Mouse (Mus musculus): ENCODE results near the gene Nkiras2. TPM values are rescaled to one million over a fixed set of nuclear protein-coding genes. Genes with fewer than 3 reads are reported as not detected.
"Not testable (repeated sequence)": the region's sequence is repeated elsewhere in the genome, so short reads cannot be mapped to it uniquely, and the experiment has no call there.

Gene Nkiras2
- total RNA-seq, 2 experiments from 2014 or later = 15.3 to 21.9 TPM

- DNase-seq = no peak
- H3K27ac ChIP-seq = no peak overlapping the region
- intact Hi-C loops (cut with DNase I) = no loop called here
- H3K4me3 ChIP-seq = no peak overlapping the region
- no peak for TF ChIP-seq CTCF (IDR thresholded peaks at IDR 0.05)
Measured at GRCm38 (mm10) chr11:100580275-100580674, 38.8 kb upstream of the Nkiras2 start.

GRCm38 (mm10) chr11:100581756-100582155 lies 37.3 kb upstream of the Nkiras2 start:
- no peak for TF ChIP-seq CTCF (IDR thresholded peaks at IDR 0.05)
- intact Hi-C loops (cut with DNase I) = no loop called here
- H3K27ac ChIP-seq = no peak overlapping the region
- H3K4me3 ChIP-seq = no peak overlapping the region
- no peak for DNase-seq

GRCm38 (mm10) chr11:100582413-100582812 lies 36.6 kb upstream of the Nkiras2 start:
- DNase-seq; H3K27ac ChIP-seq; H3K4me3 ChIP-seq; intact Hi-C loops (cut with DNase I): not testable (repeated sequence)

GRCm38 (mm10) chr11:100582836-100583235 lies 36.2 kb upstream of the Nkiras2 start:
- Histone ChIP-seq H3K4me3 (no peak overlapping the region), H3K27ac (no peak overlapping the region)
- intact Hi-C loops (cut with DNase I) = no loop called here
- DNase-seq = no peak
- no peak for TF ChIP-seq CTCF (IDR thresholded peaks at IDR 0.05)

- H3K27ac ChIP-seq = peak overlapping the region; percentile 53; the same call in 1 of the 2 replicates
- DNase-seq = no peak
- intact Hi-C loops (cut with DNase I) = no loop called here
- no peak for TF ChIP-seq CTCF (IDR thresholded peaks at IDR 0.05)
- H3K4me3 ChIP-seq = no peak overlapping the region
Measured at GRCm38 (mm10) chr11:100584561-100584961, 34.5 kb upstream of the Nkiras2 start.

- no peak overlapping the region for H3K4me3 ChIP-seq
- peak overlapping the region; percentile 53 for H3K27ac ChIP-seq
- no peak for TF ChIP-seq CTCF (IDR thresholded peaks at IDR 0.05)
- intact Hi-C loops (cut with DNase I) = no loop called here
- no peak for DNase-seq
Measured at GRCm38 (mm10) chr11:100585148-100585547, 33.9 kb upstream of the Nkiras2 start.

GRCm38 (mm10) chr11:100588462-100588861 lies 30.6 kb upstream of the Nkiras2 start:
- Histone ChIP-seq H3K27ac (no peak overlapping the region), H3K4me3 (no peak overlapping the region)
- no peak for DNase-seq
- no peak for TF ChIP-seq CTCF (IDR thresholded peaks at IDR 0.05)
- intact Hi-C loops (cut with DNase I) = no loop called here

GRCm38 (mm10) chr11:100592346-100593046 lies 26.5 kb upstream of the Nkiras2 start:
- DNase-seq = no peak
- no peak overlapping the region for H3K27ac ChIP-seq
- intact Hi-C loops (cut with DNase I) = no loop called here
- no peak for TF ChIP-seq CTCF (IDR thresholded peaks at IDR 0.05)
- no peak overlapping the region for H3K4me3 ChIP-seq

- H3K4me3 ChIP-seq = no peak overlapping the region
- intact Hi-C loops (cut with DNase I) = no loop called here
- no peak for DNase-seq
- H3K27ac ChIP-seq = peak overlapping the region; percentile 38
- TF ChIP-seq CTCF (IDR thresholded peaks at IDR 0.05) = no peak
Measured at GRCm38 (mm10) chr11:100594608-100595007, 24.4 kb upstream of the Nkiras2 start.

GRCm38 (mm10) chr11:100595533-100595932 lies 23.5 kb upstream of the Nkiras2 start:
- TF ChIP-seq CTCF (IDR thresholded peaks at IDR 0.05) = no peak
- Histone ChIP-seq H3K4me3 (peak overlapping the region; percentile 19; the same call in 1 of the 2 replicates), H3K27ac (peak overlapping the region; percentile 69)
- intact Hi-C loops (cut with DNase I) = no loop called here
- peak; percentile 61 for DNase-seq

- no peak for DNase-seq
- TF ChIP-seq CTCF (IDR thresholded peaks at IDR 0.05) = no peak
- Histone ChIP-seq H3K4me3 (no peak overlapping the region), H3K27ac (no peak overlapping the region)
- intact Hi-C loops (cut with DNase I) = no loop called here
Measured at GRCm38 (mm10) chr11:100598074-100598473, 21.0 kb upstream of the Nkiras2 start.

GRCm38 (mm10) chr11:100601372-100601771 lies 17.7 kb upstream of the Nkiras2 start:
- no peak overlapping the region for H3K4me3 ChIP-seq
- no peak for DNase-seq
- no peak for TF ChIP-seq CTCF (IDR thresholded peaks at IDR 0.05)
- no peak overlapping the region for H3K27ac ChIP-seq
- intact Hi-C loops (cut with DNase I) = no loop called here

GRCm38 (mm10) chr11:100603155-100603554 lies 15.9 kb upstream of the Nkiras2 start:
- peak overlapping the region; percentile 59; the same call in 1 of the 2 replicates for H3K27ac ChIP-seq
- no peak for TF ChIP-seq CTCF (IDR thresholded peaks at IDR 0.05)
- no peak for DNase-seq
- H3K4me3 ChIP-seq = no peak overlapping the region
- intact Hi-C loops (cut with DNase I) = no loop called here

GRCm38 (mm10) chr11:100603813-100604212 lies 15.2 kb upstream of the Nkiras2 start:
- DNase-seq = no peak
- TF ChIP-seq CTCF (IDR thresholded peaks at IDR 0.05) = no peak
- H3K27ac ChIP-seq = peak overlapping the region; percentile 59
- intact Hi-C loops (cut with DNase I) = no loop called here
- no peak overlapping the region for H3K4me3 ChIP-seq

All from gastrocnemius, adult 2 months (tissue).